Mouse (Mus musculus): Measurements from ENCODE around the gene Fubp1. TPM values are rescaled to one million over a fixed set of nuclear protein-coding genes. Genes with fewer than 3 reads are reported as not detected.
"Not testable (repeated sequence)": the region's sequence is repeated elsewhere in the genome, so short reads cannot be mapped to it uniquely, and the experiment has no call there.

The Fubp1 gene
- polyA plus RNA-seq, 1 experiment = 406 TPM

- no peaks in the 10 kb centered on the region for H3K4me1 ChIP-seq (ENCODE audit: control insufficient read depth, insufficient read depth, low read length)
Observed at GRCm38 (mm10) chr3:152243304-152243703, 33.1 kb downstream of the Fubp1 start.

GRCm38 (mm10) chr3:152245273-152245910, 35.2 kb downstream of the Fubp1 start:
- no peak overlapping the region for H3K9ac ChIP-seq (ENCODE audit: low read depth, poor library complexity, severe bottlenecking)
- no peaks in the 10 kb centered on the region for H3K4me1 ChIP-seq (ENCODE audit: control insufficient read depth, insufficient read depth, low read length)
- no peaks in the 10 kb centered on the region for H3K9me3 ChIP-seq (replicated peaks; ENCODE audit: control insufficient read depth, insufficient read depth, low read length, poor library complexity, severe bottlenecking)
- no peaks in the 10 kb centered on the region; the same call in 1 of the 2 replicates for H3K36me3 ChIP-seq (ENCODE audit: control insufficient read depth, insufficient read depth, low read length, poor library complexity, severe bottlenecking)
- no peak overlapping the region for H3K4me3 ChIP-seq (ENCODE audit: low read depth, low read length)
- H3K27me3 ChIP-seq (ENCODE audit: control insufficient read depth, insufficient read depth, low read length, poor library complexity, severe bottlenecking) = no peaks in the 10 kb centered on the region
- TF ChIP-seq CTCF (IDR thresholded peaks at IDR 0.05; ENCODE audit: low read depth, low read length) (no peak), POLR2A (IDR thresholded peaks at IDR 0.05; ENCODE audit: insufficient read depth, low read length) (no peak), EP300 (IDR thresholded peaks at IDR 0.05; ENCODE audit: insufficient read depth, low read depth, low read length) (no peak)
- no peak overlapping the region for H3K27ac ChIP-seq (ENCODE audit: insufficient read depth, low read length)

More at GRCm38 (mm10) chr3:152243304-152243703, 33.1 kb downstream of the Fubp1 start:
- H3K9me3 ChIP-seq (replicated peaks; ENCODE audit: control insufficient read depth, insufficient read depth, low read length, poor library complexity, severe bottlenecking) = no peaks in the 10 kb centered on the region
- no peak overlapping the region for H3K9ac ChIP-seq (ENCODE audit: low read depth, poor library complexity, severe bottlenecking)
- H3K4me3 ChIP-seq (ENCODE audit: low read depth, low read length) = no peak overlapping the region
- H3K27me3 ChIP-seq (ENCODE audit: control insufficient read depth, insufficient read depth, low read length, poor library complexity, severe bottlenecking) = no peaks in the 10 kb centered on the region
- TF ChIP-seq POLR2A (IDR thresholded peaks at IDR 0.05; ENCODE audit: insufficient read depth, low read length) (no peak), EP300 (IDR thresholded peaks at IDR 0.05; ENCODE audit: insufficient read depth, low read depth, low read length) (no peak), CTCF (IDR thresholded peaks at IDR 0.05; ENCODE audit: low read depth, low read length) (no peak)
- no peak overlapping the region for H3K27ac ChIP-seq (ENCODE audit: insufficient read depth, low read length)
- peaks cover 3% of the 10 kb centered on the region for H3K36me3 ChIP-seq (ENCODE audit: control insufficient read depth, insufficient read depth, low read length, poor library complexity, severe bottlenecking)

- H3K27me3 ChIP-seq (ENCODE audit: control insufficient read depth, insufficient read depth, low read length, poor library complexity, severe bottlenecking) = no peaks in the 10 kb centered on the region
- no peak overlapping the region for H3K27ac ChIP-seq (ENCODE audit: insufficient read depth, low read length)
- TF ChIP-seq CTCF (IDR thresholded peaks at IDR 0.05; ENCODE audit: low read depth, low read length) (no peak), EP300 (IDR thresholded peaks at IDR 0.05; ENCODE audit: insufficient read depth, low read depth, low read length) (no peak), POLR2A (IDR thresholded peaks at IDR 0.05; ENCODE audit: insufficient read depth, low read length) (no peak)
- H3K4me1 ChIP-seq (ENCODE audit: control insufficient read depth, insufficient read depth, low read length) = no peaks in the 10 kb centered on the region
- no peaks in the 10 kb centered on the region for H3K36me3 ChIP-seq (ENCODE audit: control insufficient read depth, insufficient read depth, low read length, poor library complexity, severe bottlenecking)
- no peak overlapping the region for H3K9ac ChIP-seq (ENCODE audit: low read depth, poor library complexity, severe bottlenecking)
- H3K9me3 ChIP-seq (replicated peaks; ENCODE audit: control insufficient read depth, insufficient read depth, low read length, poor library complexity, severe bottlenecking) = no peaks in the 10 kb centered on the region
- H3K4me3 ChIP-seq (ENCODE audit: low read depth, low read length) = no peak overlapping the region
Observed at GRCm38 (mm10) chr3:152247708-152248107, 37.5 kb downstream of the Fubp1 start.

GRCm38 (mm10) chr3:152250487-152250886, 40.3 kb downstream of the Fubp1 start:
- no peak for TF ChIP-seq EP300 (IDR thresholded peaks at IDR 0.05; ENCODE audit: insufficient read depth, low read depth, low read length)
- TF ChIP-seq POLR2A (IDR thresholded peaks at IDR 0.05; ENCODE audit: insufficient read depth, low read length) = no peak
- no peak for TF ChIP-seq CTCF (IDR thresholded peaks at IDR 0.05; ENCODE audit: low read depth, low read length)
- H3K9ac ChIP-seq (ENCODE audit: low read depth, poor library complexity, severe bottlenecking) = no peak overlapping the region
- H3K27ac ChIP-seq (ENCODE audit: insufficient read depth, low read length) = no peak overlapping the region
- no peaks in the 10 kb centered on the region for H3K36me3 ChIP-seq (ENCODE audit: control insufficient read depth, insufficient read depth, low read length, poor library complexity, severe bottlenecking)
- H3K4me3 ChIP-seq (ENCODE audit: low read depth, low read length) = no peak overlapping the region
- H3K27me3 ChIP-seq (ENCODE audit: control insufficient read depth, insufficient read depth, low read length, poor library complexity, severe bottlenecking) = no peaks in the 10 kb centered on the region
- no peaks in the 10 kb centered on the region for H3K9me3 ChIP-seq (replicated peaks; ENCODE audit: control insufficient read depth, insufficient read depth, low read length, poor library complexity, severe bottlenecking)
- H3K4me1 ChIP-seq (ENCODE audit: control insufficient read depth, insufficient read depth, low read length) = no peaks in the 10 kb centered on the region

- Histone ChIP-seq H3K27me3 (ENCODE audit: control insufficient read depth, insufficient read depth, low read length, poor library complexity, severe bottlenecking) (no peaks in the 10 kb centered on the region), H3K9ac (ENCODE audit: low read depth, poor library complexity, severe bottlenecking) (no peak overlapping the region), H3K4me1 (ENCODE audit: control insufficient read depth, insufficient read depth, low read length) (peaks cover 2% of the 10 kb centered on the region), H3K9me3 (replicated peaks; ENCODE audit: control insufficient read depth, insufficient read depth, low read length, poor library complexity, severe bottlenecking) (no peaks in the 10 kb centered on the region), H3K27ac (ENCODE audit: insufficient read depth, low read length) (no peak overlapping the region), H3K36me3 (ENCODE audit: control insufficient read depth, insufficient read depth, low read length, poor library complexity, severe bottlenecking) (no peaks in the 10 kb centered on the region), H3K4me3 (ENCODE audit: low read depth, low read length) (no peak overlapping the region)
- TF ChIP-seq EP300 (IDR thresholded peaks at IDR 0.05; ENCODE audit: insufficient read depth, low read depth, low read length) (no peak), POLR2A (IDR thresholded peaks at IDR 0.05; ENCODE audit: insufficient read depth, low read length) (no peak), CTCF (IDR thresholded peaks at IDR 0.05; ENCODE audit: low read depth, low read length) (no peak)
Observed at GRCm38 (mm10) chr3:152257528-152257927, 47.3 kb downstream of the Fubp1 start.

GRCm38 (mm10) chr3:152259409-152259808, 49.2 kb downstream of the Fubp1 start:
- H3K4me1 ChIP-seq (ENCODE audit: control insufficient read depth, insufficient read depth, low read length); H3K9ac ChIP-seq (ENCODE audit: low read depth, poor library complexity, severe bottlenecking); H3K27me3 ChIP-seq (ENCODE audit: control insufficient read depth, insufficient read depth, low read length, poor library complexity, severe bottlenecking); H3K27ac ChIP-seq (ENCODE audit: insufficient read depth, low read length); H3K4me3 ChIP-seq (ENCODE audit: low read depth, low read length); H3K9me3 ChIP-seq (replicated peaks; ENCODE audit: control insufficient read depth, insufficient read depth, low read length, poor library complexity, severe bottlenecking); H3K36me3 ChIP-seq (ENCODE audit: control insufficient read depth, insufficient read depth, low read length, poor library complexity, severe bottlenecking): not testable (repeated sequence)
- TF ChIP-seq CTCF (IDR thresholded peaks at IDR 0.05; ENCODE audit: low read depth, low read length) = peak; percentile 47

Data from ES-Bruce4 (cell line).